Mouse (Mus musculus): ENCODE data around the gene Stag3.

The Stag3 gene

DNA sequence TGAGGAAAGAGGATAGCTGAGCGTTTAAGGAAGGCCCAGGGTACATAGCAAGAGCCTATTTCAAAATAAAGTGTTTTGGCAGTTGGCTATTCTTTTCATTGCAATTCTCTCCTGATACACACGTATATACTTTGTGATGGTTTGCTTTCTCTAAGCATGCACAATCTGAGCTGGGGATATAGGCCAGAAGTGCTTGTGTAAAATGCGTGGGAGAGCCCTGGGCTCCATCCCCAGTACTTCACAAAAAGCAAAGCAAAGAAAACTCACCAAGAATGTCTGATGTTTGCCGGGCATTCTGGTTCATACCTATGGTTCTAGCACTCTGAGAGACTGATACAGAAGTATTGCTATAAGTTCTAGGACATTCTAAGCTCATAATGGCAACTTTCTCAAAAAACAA is 11.1 kb upstream of the Stag3 start:
- DNase-seq (ENCODE audit: low spot score), result no peak

DNA sequence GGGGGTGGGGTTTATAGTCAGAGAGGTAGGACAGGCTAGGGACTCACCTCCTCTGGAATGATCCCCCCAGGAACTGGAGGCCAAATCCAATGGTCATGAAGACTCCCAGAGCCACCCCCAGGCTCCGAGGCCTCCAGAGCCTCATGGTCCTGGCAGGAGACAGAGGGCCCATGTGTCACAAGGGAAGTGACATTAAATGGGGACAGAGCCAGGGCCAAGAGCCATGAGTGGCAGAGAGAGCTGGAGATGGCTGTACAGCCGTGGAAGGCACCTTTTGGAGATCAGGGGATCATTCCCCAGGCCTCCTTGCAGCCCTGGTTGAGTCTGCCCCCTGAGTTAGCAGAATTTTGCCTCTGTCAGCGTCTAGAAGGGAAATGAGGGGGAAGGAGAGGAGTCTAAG is 8.8 kb upstream of the Stag3 start:
- no peak for DNase-seq (ENCODE audit: low spot score)

DNA sequence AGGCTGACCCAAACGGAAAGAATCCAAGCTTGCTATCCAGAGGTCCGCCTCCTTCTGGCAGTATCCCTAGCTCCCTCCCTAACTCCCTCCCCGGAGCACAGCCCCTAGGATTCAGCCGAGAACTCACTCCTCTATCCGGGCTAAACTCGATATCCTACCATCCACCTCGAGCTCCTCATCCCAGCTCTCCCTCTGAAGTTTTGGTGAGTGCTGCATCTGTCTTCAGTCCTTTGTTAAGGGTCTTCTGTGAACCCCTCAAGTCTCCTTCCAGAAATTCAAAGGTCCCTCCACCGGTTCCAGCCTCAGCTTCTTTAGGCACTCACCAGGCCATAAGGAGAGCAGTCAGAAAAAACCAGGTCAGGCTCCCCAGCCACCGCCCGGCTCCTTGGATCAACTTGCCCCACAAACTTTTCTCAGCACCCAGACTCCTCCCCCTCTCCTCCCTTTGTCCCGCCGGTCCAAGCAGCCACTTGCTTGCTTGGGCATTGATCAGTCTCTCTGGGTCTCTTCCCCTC is 7.6 kb upstream of the Stag3 start, which contains the start of gene Gal3st4:
Gene Gal3st4 (minus strand): TSS at position 432 of the 515 bp plus-strand sequence.
- peak; percentile 6 for DNase-seq (ENCODE audit: low spot score)

DNA sequence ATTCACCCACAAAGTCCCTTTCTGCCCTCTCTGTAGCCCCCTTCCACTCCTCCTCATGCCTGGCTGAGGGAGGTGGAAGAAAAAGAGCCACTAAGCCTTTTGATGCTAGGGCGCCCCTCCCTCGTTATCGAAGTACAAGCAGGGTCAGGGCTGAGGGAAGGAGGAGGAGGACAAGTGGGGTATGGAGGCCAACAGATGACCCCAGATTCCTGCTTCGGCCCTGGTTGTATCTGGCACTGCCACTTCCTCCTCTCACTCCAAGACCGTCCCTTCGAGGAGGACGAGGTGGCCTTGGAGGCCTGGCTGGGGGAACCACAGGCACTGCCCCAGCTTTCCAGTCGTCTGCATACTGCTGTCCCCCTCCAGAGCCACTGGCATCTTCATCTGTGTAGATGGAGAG is 5.9 kb upstream of the Stag3 start:
- no peak for DNase-seq (ENCODE audit: low spot score)

DNA sequence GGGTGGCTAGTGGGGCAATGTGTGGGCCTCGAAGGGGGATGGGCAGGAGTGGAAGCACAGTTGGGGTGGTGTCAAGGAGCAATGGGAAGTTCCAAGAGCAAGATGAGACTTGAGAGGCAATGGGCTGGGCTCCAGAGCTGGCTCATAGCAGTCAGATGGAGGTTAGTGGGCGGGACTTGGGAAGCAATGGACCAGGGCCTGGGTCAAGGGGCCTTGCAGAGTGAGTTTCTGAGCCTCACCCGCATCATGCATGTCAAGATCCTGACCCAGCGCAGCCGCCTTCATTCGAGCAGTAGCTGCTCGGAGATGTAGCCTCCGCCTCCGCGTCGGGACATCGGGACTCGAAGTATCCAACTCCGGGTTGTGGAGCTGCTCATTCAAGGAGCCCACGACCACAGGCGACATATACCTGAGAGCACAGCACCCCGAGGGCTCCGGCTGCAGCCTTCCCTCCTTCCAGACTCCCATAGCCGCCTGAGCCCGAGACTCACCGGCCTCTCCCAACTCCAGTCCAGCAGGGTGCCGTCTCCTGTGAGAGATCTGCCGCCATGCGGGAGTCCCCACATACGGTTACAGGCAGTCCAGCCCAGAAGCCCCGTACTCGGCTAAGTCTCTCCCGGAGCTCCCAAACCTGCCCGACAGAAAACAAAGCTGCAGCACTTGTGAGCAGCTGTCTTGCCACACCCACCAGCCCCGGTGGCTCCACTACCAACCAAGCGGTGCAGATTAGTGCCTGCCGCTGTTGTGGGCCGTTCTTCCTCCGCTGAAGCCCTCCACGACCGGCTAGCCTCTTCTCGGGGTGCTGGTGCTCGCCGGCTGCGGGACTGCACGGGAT is 4.6 kb upstream of the Stag3 start:
- no peak for DNase-seq (ENCODE audit: low spot score)

DNA sequence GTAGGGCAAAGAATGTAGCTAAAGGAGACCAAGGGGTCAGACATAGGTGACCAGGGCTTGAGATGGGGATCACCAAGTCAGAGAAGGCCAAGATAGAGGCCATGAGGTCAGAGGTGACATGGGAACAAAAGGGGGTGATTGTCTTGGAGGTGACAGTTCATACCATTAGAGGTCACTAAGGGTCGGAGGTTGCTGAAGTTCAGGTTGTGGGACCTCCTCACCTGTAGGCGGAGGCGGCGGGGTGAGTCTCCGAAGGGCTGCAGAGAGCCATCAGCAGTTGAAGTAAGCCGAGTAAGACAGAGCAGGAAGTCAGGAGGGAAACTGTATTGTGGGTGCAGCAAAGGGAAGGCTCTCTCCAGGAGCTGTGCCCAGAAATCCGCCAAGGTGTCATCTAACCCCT is 2.0 kb upstream of the Stag3 start:
- DNase-seq (ENCODE audit: low spot score), result no peak

DNA sequence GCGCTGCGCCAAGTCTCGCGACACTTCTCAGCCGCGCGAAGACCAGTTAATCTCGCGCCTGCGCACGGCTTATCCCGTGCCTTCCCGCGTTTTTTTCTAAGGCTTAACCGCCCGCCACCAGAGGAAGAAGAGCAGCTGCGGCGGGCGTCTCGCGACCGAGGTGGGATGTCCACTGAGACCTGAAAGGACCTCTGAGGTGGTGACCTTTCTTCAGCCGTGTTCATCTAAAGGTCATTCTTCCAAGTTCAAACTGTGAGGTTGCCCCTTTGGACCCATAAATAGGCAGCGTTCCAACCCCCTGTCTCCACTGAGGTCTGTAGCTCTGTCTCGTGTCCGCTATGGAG is 357 bp downstream of the Stag3 start:
- no peak for DNase-seq (ENCODE audit: low spot score)

DNA sequence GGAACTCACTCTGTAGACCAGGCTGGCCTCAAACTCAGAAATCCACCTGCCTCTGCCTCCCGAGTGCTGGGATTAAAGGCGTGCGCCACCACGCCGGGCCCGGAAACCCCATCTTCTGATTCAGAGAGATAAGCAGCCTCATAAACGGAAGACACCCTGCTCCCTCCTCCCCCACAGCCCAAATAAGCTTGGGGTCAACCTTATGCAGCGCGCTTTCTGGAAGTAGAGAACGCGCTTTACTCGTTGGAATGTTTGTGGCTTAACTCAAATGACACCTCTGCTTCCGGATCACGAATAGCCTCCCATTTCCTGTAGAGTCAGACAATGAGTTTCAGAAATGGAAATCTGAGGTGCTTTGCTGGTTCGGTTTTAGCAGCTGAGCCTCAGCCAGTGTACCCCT is 789 bp downstream of the Stag3 start:
- DNase-seq (ENCODE audit: low spot score), result no peak

DNA sequence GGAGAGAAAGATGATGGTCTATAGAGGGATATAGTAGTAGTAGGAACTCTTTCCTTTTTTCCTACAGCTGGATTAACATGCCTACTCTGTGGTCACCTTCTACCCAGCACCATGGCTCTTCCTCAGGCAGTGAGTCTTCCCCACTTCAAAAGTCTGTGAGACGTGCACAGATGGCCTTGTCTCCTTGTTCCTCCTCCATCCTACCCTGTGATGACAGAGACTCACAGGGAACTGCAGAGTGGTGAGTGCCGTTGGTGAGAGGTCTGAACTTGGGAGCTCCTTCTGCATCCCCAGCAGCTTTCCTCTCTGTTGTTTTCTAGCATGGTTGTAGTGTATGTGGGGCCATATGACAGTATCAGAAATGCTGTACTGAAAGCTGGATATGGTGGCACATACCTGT is 1.8 kb downstream of the Stag3 start:
- no peak for DNase-seq (ENCODE audit: low spot score)

DNA sequence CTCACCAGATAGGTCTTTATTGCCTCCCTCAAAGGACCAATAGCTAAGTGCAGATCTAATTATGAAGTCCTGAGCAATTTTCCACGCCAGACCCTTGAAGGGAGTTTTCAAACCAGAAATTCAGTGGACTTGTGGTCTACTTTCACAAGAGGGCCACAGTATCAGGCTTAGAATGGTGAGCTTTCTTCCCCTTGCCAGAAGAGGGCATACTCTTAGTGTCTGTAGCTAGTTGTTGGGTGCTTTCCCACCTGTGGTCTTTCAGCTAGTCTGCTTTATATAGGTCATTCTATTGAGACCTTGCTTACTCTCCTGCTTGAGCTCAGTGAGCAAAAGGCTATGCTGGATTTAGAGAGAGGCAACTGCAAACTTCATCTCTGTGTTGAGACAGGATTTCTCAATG is 3.5 kb downstream of the Stag3 start:
- no peak for DNase-seq (ENCODE audit: low spot score)

DNA sequence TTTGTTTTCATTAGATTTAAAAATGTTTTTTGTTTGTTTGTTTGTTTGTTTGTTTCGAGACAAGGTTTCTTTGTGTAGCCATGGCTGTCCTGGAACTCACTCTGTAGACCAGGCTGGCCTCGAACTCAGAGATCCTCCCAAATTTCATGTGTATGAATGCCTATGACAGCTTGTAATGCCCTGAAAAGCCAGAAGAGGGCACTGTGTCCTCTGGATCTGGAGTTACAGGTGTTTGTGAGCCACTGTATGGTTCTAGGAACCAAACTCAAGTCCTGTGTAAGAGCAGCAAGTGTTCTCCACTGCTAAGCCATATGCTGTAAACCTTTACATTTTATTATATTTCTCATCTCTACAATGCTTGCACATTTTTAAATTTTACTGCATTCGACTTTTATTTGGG is 7.8 kb downstream of the Stag3 start:
- DNase-seq (ENCODE audit: low spot score), result no peak

DNA sequence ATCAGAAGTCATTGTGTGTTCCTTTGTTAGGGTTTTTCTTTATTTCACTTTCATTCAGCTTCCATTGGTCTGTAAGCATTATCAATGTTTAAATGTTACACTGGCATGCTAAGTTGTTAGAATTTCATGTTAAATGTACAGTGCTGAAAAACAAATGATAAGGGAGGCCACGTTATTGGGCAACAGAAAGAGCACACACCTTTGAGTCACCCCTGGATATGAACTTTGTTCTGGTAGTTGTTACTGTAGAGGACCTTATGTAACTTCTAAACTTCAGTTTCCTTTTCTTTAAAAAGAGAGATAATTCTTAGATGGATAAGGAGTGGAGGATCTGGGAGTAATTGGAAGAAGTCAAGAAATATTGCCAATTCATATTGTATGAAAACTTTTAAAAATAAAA is 11.6 kb downstream of the Stag3 start:
- no peak for DNase-seq (ENCODE audit: low spot score)

DNA sequence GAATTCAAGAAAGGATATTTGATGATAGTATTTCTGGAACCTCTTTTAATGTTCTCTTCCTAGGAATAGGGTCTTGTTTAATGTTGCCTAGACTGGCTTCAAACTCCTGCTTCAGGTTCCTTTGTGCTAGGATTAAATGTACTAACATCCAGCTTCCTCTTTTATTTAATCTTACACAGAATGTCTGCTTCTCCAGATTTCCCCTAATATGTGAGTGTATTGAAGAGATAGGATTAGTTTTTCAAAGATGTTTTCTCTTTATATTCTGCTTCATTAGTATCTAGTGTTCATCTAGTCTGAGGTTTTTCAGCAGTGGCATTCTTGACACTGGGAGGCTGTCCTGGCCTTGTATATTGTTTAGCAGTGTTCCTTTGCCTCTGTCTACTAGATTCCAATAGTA is 14.1 kb downstream of the Stag3 start:
- DNase-seq (ENCODE audit: low spot score), result no peak

DNA sequence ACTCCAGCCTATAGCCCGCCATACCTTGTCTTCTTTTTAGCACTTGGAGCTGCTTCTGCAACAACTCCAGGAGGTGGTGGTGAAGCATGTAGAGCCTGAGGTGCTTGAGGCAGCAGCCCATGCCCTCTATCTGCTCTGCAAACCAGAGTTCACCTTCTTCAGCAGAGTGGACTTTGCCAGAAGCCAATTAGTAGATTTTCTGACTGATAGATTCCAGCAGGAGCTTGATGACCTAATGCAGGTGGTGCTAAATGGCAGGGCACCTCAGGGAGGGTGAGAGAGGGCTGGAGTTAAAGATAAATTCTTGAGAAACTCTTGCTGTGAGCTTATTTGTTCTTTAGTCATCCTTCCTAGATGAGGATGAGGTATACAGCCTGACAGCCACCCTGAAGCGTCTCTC is 19.6 kb downstream of the Stag3 start:
- no peak for DNase-seq (ENCODE audit: low spot score)

DNA sequence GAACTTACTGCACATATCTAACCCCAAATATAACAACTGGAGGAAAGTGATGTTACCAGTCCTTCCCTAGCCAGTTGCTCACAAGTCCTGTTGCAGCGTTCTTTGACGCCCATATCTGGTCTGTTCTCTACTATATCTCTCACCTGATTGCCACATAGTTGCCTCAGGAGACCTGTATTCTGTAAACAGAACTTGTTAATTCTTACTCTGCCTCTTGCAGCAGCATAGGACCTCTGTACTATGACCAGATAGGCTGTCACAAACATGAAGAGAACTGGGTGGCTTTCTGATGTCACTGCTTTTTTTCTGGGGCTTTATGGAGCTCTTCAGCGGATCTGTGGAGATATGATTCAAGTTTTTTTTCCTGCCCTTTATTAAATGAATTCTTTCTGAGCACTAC is 32.8 kb downstream of the Stag3 start:
- no peak for DNase-seq (ENCODE audit: low spot score)

DNA sequence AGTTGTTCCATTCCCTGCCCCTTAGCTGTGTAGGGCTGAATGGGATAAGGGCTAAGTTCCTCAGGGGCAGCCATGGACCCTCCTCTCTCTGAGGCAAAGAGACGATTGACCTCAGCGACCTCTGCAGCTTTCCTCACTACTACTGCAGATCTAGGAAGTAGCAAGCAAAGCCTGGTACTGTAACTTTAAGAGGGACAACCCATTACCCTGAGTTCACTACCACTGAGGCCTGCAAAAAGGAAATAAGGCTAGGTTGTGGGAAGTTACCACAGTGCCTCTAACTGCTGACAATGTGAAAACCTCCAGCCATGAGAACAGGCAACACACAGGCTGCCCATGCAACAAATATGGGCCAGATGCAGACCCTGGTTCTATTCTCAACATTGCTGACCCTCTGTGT is 61.6 kb downstream of the Stag3 start, which contains the start of gene Pvrig:
Gene Pvrig (plus strand): TSS at position 301 of the 400 bp plus-strand sequence.
- DNase-seq (ENCODE audit: low spot score), result no peak

DNA sequence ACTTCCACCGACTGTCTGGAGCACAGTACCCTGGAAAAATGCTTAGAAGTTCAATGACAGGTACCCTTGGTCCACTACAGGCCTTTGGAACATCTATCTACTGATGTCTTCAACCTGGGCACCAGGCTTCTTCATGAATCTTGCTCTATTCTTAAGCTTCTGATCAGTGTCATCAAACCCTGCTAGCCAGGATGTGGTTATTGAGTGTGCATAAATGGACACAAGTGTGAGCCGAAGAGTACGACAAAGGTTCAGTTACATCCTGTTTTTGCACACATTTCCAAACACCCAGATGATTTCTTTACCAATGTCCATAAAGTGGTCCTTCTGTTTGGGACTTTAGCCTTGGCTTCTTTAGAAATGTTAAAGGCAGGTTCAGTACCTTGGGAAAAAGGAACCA is 63.2 kb downstream of the Stag3 start:
- no peak for DNase-seq (ENCODE audit: low spot score)

Data from layer of hippocampus, adult 11-12 months (tissue).